19 mouse cellular contexts compared by ENCODE assay signal in genomic region chr1:178609151-178609775, GRCm38 (mm10).
DNase-seq lines count a peak whose midpoint lies in the region; ATAC-seq and TF ChIP-seq lines count a peak whose summit lies in the region.
"Had no signal": no experiment of that assay in that cellular context is flagged by ENCODE, and none has a peak within 500 bp of the region (broad histone marks: within the 10 kb centered on the region; RNA-seq: fewer than 3 reads in every experiment).

No protein-coding gene starts in this region.

- WGBS in heart, embryonic 11.5 days (ENCODE audit: insufficient replicate concordance) = 71% methylated on average over 8 of the region's 8 CpGs
- 48% methylated on average over 8 of the region's 8 CpGs for WGBS in midbrain, embryonic 11.5 days
- 31% methylated on average over 8 of the region's 8 CpGs for WGBS in midbrain, postnatal 0 days
- WGBS in hindbrain, embryonic 15.5 days = 41% methylated on average over 8 of the region's 8 CpGs
- 44% methylated on average over 8 of the region's 8 CpGs for WGBS in neural tube, embryonic 13.5 days
- 78% methylated on average over 8 of the region's 8 CpGs for WGBS in limb, embryonic 10.5 days

- ATAC-seq in heart, embryonic 11.5 days (replicated peaks; ENCODE audit: insufficient number of reproducible peaks, low FRiP score, low TSS enrichment) = no peak
- peak; percentile 63 for ATAC-seq in midbrain, embryonic 11.5 days (ENCODE audit: low FRiP score)
- ATAC-seq in midbrain, postnatal 0 days (ENCODE audit: low FRiP score) = no peak
- no peak for ATAC-seq in hindbrain, embryonic 15.5 days (ENCODE audit: low FRiP score, low read depth)
- 0 out of 2 replicates have a peak, but pooled peaks have one; percentile 36 for ATAC-seq in neural tube, embryonic 13.5 days (ENCODE audit: low read depth)

- H3K9me3 ChIP-seq in heart, embryonic 11.5 days (replicated peaks; ENCODE audit: control insufficient read depth, low read length) = no peaks in the 10 kb centered on the region
- H3K9me3 ChIP-seq in midbrain, embryonic 11.5 days (ENCODE audit: control insufficient read depth, low read length) = no peaks in the 10 kb centered on the region
- no peaks in the 10 kb centered on the region for H3K9me3 ChIP-seq in midbrain, postnatal 0 days (ENCODE audit: low read length)
- no peaks in the 10 kb centered on the region for H3K9me3 ChIP-seq in hindbrain, embryonic 15.5 days
- H3K9me3 ChIP-seq in neural tube, embryonic 13.5 days = no peaks in the 10 kb centered on the region
- no peaks in the 10 kb centered on the region for H3K9me3 ChIP-seq in limb, embryonic 10.5 days (replicated peaks)
- H3K9me3 ChIP-seq: forebrain, embryonic 12.5 days; limb, embryonic 12.5 days; liver, embryonic 13.5 days; lung, embryonic 15.5 days had no signal

- peak; percentile 27 for DNase-seq in heart, adult 11 months
- DNase-seq in midbrain, embryonic 11.5 days (ENCODE audit: low spot score, missing footprints) = peak; percentile 90
- no peak for DNase-seq in midbrain, postnatal 0 days (ENCODE audit: low spot score)
- no peak for DNase-seq in limb, embryonic 10.5 days (ENCODE audit: low spot score)
- DNase-seq in frontal cortex, adult 2 months (ENCODE audit: extremely low spot score in 1 of 2, low spot score in 1 of 2) = no peak
- DNase-seq: cerebellum, adult 9-11 months; embryo, embryonic 11 days; heart, adult 18-20 months; heart, postnatal 10 days; liver, embryonic 13.5 days; right cerebral cortex, postnatal 4 days; thymus, postnatal 14 days had no signal

- no peak overlapping the region for H3K4me2 ChIP-seq in heart, embryonic 11.5 days
- no peak overlapping the region for H3K4me2 ChIP-seq in midbrain, embryonic 11.5 days
- H3K4me2 ChIP-seq in midbrain, postnatal 0 days (ENCODE audit: low read depth, low read length, poor library complexity, severe bottlenecking) = no peak overlapping the region
- no peak overlapping the region for H3K4me2 ChIP-seq in hindbrain, embryonic 15.5 days
- no peak overlapping the region for H3K4me2 ChIP-seq in neural tube, embryonic 13.5 days
- H3K4me2 ChIP-seq: forebrain, embryonic 12.5 days; limb, embryonic 12.5 days; liver, embryonic 13.5 days; lung, embryonic 15.5 days had no signal

- H3K4me3 ChIP-seq in heart, embryonic 11.5 days (ENCODE audit: low read depth, low read length) = no peak overlapping the region
- H3K4me3 ChIP-seq in midbrain, embryonic 11.5 days (ENCODE audit: low read depth, low read length) = no peak overlapping the region
- H3K4me3 ChIP-seq in midbrain, postnatal 0 days (ENCODE audit: low read depth, low read length) = no peak overlapping the region
- no peak overlapping the region for H3K4me3 ChIP-seq in hindbrain, embryonic 15.5 days
- H3K4me3 ChIP-seq in neural tube, embryonic 13.5 days = no peak overlapping the region
- H3K4me3 ChIP-seq in limb, embryonic 10.5 days = no peak overlapping the region
- H3K4me3 ChIP-seq: forebrain, embryonic 12.5 days; limb, embryonic 12.5 days; liver, embryonic 13.5 days; lung, embryonic 15.5 days had no signal

- H3K9ac ChIP-seq in heart, embryonic 11.5 days (ENCODE audit: low read depth, low read length) = no peak overlapping the region
- H3K9ac ChIP-seq in midbrain, embryonic 11.5 days (ENCODE audit: low read length) = no peak overlapping the region
- H3K9ac ChIP-seq in midbrain, postnatal 0 days (replicated peaks; ENCODE audit: low read length, poor library complexity, severe bottlenecking) = no peak overlapping the region
- H3K9ac ChIP-seq in hindbrain, embryonic 15.5 days = no peak overlapping the region
- H3K9ac ChIP-seq in neural tube, embryonic 13.5 days = no peak overlapping the region
- H3K9ac ChIP-seq: forebrain, embryonic 12.5 days; limb, embryonic 12.5 days; liver, embryonic 13.5 days; lung, embryonic 15.5 days had no signal

- H3K36me3 ChIP-seq in heart, embryonic 11.5 days (ENCODE audit: control insufficient read depth, insufficient read depth, low read length) = no peaks in the 10 kb centered on the region
- no peaks in the 10 kb centered on the region for H3K36me3 ChIP-seq in midbrain, embryonic 11.5 days (ENCODE audit: control insufficient read depth, insufficient read depth, low read length)
- no peaks in the 10 kb centered on the region; the same call in 1 of the 2 replicates for H3K36me3 ChIP-seq in midbrain, postnatal 0 days (ENCODE audit: insufficient read depth, low read length)
- H3K36me3 ChIP-seq in hindbrain, embryonic 15.5 days = no peaks in the 10 kb centered on the region
- no peaks in the 10 kb centered on the region for H3K36me3 ChIP-seq in neural tube, embryonic 13.5 days
- peaks cover 6% of the 10 kb centered on the region for H3K36me3 ChIP-seq in limb, embryonic 10.5 days
- H3K36me3 ChIP-seq: forebrain, embryonic 12.5 days; limb, embryonic 12.5 days; liver, embryonic 13.5 days; lung, embryonic 15.5 days had no signal

- TF ChIP-seq CTCF in midbrain, postnatal 0 days (IDR thresholded peaks at IDR 0.05) = no peak

- H3K27me3 ChIP-seq in heart, embryonic 11.5 days (ENCODE audit: control insufficient read depth, insufficient read depth, low read length) = no peaks in the 10 kb centered on the region
- no peaks in the 10 kb centered on the region for H3K27me3 ChIP-seq in midbrain, embryonic 11.5 days (ENCODE audit: control insufficient read depth, insufficient read depth, low read length)
- no peaks in the 10 kb centered on the region for H3K27me3 ChIP-seq in midbrain, postnatal 0 days (ENCODE audit: insufficient read depth, low read length)
- no peaks in the 10 kb centered on the region for H3K27me3 ChIP-seq in hindbrain, embryonic 15.5 days
- no peaks in the 10 kb centered on the region for H3K27me3 ChIP-seq in neural tube, embryonic 13.5 days
- no peaks in the 10 kb centered on the region for H3K27me3 ChIP-seq in limb, embryonic 10.5 days (ENCODE audit: low read depth, poor library complexity, severe bottlenecking)
- H3K27me3 ChIP-seq: limb, embryonic 12.5 days; lung, embryonic 15.5 days had no signal

- H3K4me1 ChIP-seq in heart, embryonic 11.5 days (ENCODE audit: control insufficient read depth, insufficient read depth, low read length) = peaks cover 37% of the 10 kb centered on the region
- peaks cover 10% of the 10 kb centered on the region for H3K4me1 ChIP-seq in midbrain, embryonic 11.5 days (ENCODE audit: control insufficient read depth, insufficient read depth, low read length)
- 0 out of 2 replicates have a peak, but pooled peaks cover 6% of the 10 kb centered on the region for H3K4me1 ChIP-seq in midbrain, postnatal 0 days (ENCODE audit: insufficient read depth, low read length)
- H3K4me1 ChIP-seq in hindbrain, embryonic 15.5 days (replicated peaks) = peaks cover 38% of the 10 kb centered on the region
- H3K4me1 ChIP-seq in neural tube, embryonic 13.5 days (replicated peaks) = peaks cover 36% of the 10 kb centered on the region
- peaks cover 40% of the 10 kb centered on the region for H3K4me1 ChIP-seq in limb, embryonic 10.5 days
- H3K4me1 ChIP-seq: liver, embryonic 13.5 days had no signal

- H3K27ac ChIP-seq in heart, embryonic 11.5 days (ENCODE audit: low read depth, low read length) = no peak overlapping the region
- H3K27ac ChIP-seq in midbrain, embryonic 11.5 days (ENCODE audit: low read depth, low read length) = no peak overlapping the region
- no peak overlapping the region for H3K27ac ChIP-seq in midbrain, postnatal 0 days (ENCODE audit: low read depth, low read length)
- peak overlapping the region; percentile 58 for H3K27ac ChIP-seq in hindbrain, embryonic 15.5 days (replicated peaks)
- H3K27ac ChIP-seq in neural tube, embryonic 13.5 days (replicated peaks) = peak overlapping the region; percentile 55
- no peak overlapping the region for H3K27ac ChIP-seq in limb, embryonic 10.5 days
- H3K27ac ChIP-seq: forebrain, embryonic 12.5 days; kidney, postnatal 0 days; limb, embryonic 12.5 days; liver, embryonic 13.5 days; lung, embryonic 15.5 days had no signal

Comparison
In these comparisons a context has a peak if more than half of its experiments do, and no peak if none do; other contexts are left out.
1. DNase-seq: peak in heart, adult 11 months (single experiment) and midbrain, embryonic 11.5 days (single experiment); none in midbrain, postnatal 0 days (single experiment), limb, embryonic 10.5 days (single experiment) and frontal cortex, adult 2 months (0 of 2).
2. ATAC-seq: peak in midbrain, embryonic 11.5 days (single experiment) and neural tube, embryonic 13.5 days (single experiment); none in heart, embryonic 11.5 days (single experiment), midbrain, postnatal 0 days (single experiment) and hindbrain, embryonic 15.5 days (single experiment).
3. H3K27ac ChIP-seq: peak in hindbrain, embryonic 15.5 days (single experiment) and neural tube, embryonic 13.5 days (single experiment); none in heart, embryonic 11.5 days (single experiment), midbrain, embryonic 11.5 days (single experiment), midbrain, postnatal 0 days (single experiment) and limb, embryonic 10.5 days (single experiment).